Mouse (Mus musculus): Measurements from ENCODE around the gene Large1. TPM values are rescaled to one million over a fixed set of nuclear protein-coding genes. Genes with fewer than 3 reads are reported as not detected.
"Not testable (repeated sequence)": the region's sequence is repeated elsewhere in the genome, so short reads cannot be mapped to it uniquely, and the experiment has no call there.

Gene Large1
- polyA plus RNA-seq, 1 experiment from 2014 or later, result 10.9 TPM

- no peaks in the 10 kb centered on the region for H3K4me1 ChIP-seq (ENCODE audit: control insufficient read depth in 2 of 2, insufficient read depth in 2 of 2, low read length in 2 of 2)
- no peak overlapping the region for H3K4me3 ChIP-seq (ENCODE audit: control insufficient read depth in 1 of 2, insufficient read depth in 1 of 2, low read depth in 1 of 2, low read length in 2 of 2)
- H3K27ac ChIP-seq (replicated peaks in 1 of 2; ENCODE audit: control insufficient read depth in 1 of 2, insufficient read depth in 1 of 2, low read depth in 2 of 2, low read length in 2 of 2), result no peak overlapping the region
- no peak for ATAC-seq (ENCODE audit: insufficient number of reproducible peaks, insufficient read depth, low FRiP score, low read depth)
- H3K9ac ChIP-seq (ENCODE audit: low read length), result no peak overlapping the region
- no peaks in the 10 kb centered on the region for H3K9me3 ChIP-seq (ENCODE audit: control insufficient read depth, low read length)
- H3K27me3 ChIP-seq (ENCODE audit: control insufficient read depth, insufficient read depth, low read length), result no peaks in the 10 kb centered on the region
- H3K4me2 ChIP-seq (ENCODE audit: low read length), result no peak overlapping the region
- 87% methylated on average over 2 of the region's 2 CpGs for WGBS
- H3K36me3 ChIP-seq (ENCODE audit: control insufficient read depth, insufficient read depth, low read length), result no peaks in the 10 kb centered on the region
Measured at GRCm38 (mm10) chr8:73016303-73016702, 337.0 kb downstream of the Large1 start.

- no peaks in the 10 kb centered on the region for H3K27me3 ChIP-seq (ENCODE audit: control insufficient read depth, insufficient read depth, low read length)
- no peaks in the 10 kb centered on the region for H3K4me1 ChIP-seq (ENCODE audit: control insufficient read depth in 2 of 2, insufficient read depth in 2 of 2, low read length in 2 of 2)
- no peak for ATAC-seq (ENCODE audit: insufficient number of reproducible peaks, insufficient read depth, low FRiP score, low read depth)
- no peak overlapping the region for H3K9ac ChIP-seq (ENCODE audit: low read length)
- no peak overlapping the region for H3K4me3 ChIP-seq (ENCODE audit: control insufficient read depth in 1 of 2, insufficient read depth in 1 of 2, low read depth in 1 of 2, low read length in 2 of 2)
- no peak overlapping the region for H3K27ac ChIP-seq (replicated peaks in 1 of 2; ENCODE audit: control insufficient read depth in 1 of 2, insufficient read depth in 1 of 2, low read depth in 2 of 2, low read length in 2 of 2)
- H3K9me3 ChIP-seq (ENCODE audit: control insufficient read depth, low read length), result no peaks in the 10 kb centered on the region
- H3K4me2 ChIP-seq (ENCODE audit: low read length), result no peak overlapping the region
- 47% methylated on average over 2 of the region's 2 CpGs for WGBS
- H3K36me3 ChIP-seq (ENCODE audit: control insufficient read depth, insufficient read depth, low read length), result no peaks in the 10 kb centered on the region
Measured at GRCm38 (mm10) chr8:73007489-73007888, 345.9 kb downstream of the Large1 start.

GRCm38 (mm10) chr8:73003858-73004257 lies 349.5 kb downstream of the Large1 start:
- H3K9ac ChIP-seq (ENCODE audit: low read length), result no peak overlapping the region
- WGBS, result 39% methylated on average over 2 of the region's 2 CpGs
- no peak for ATAC-seq (ENCODE audit: insufficient number of reproducible peaks, insufficient read depth, low FRiP score, low read depth)

GRCm38 (mm10) chr8:72993831-72994230 lies 359.5 kb downstream of the Large1 start:
- Histone ChIP-seq H3K36me3 (ENCODE audit: control insufficient read depth, insufficient read depth, low read length) (no peaks in the 10 kb centered on the region), H3K9me3 (ENCODE audit: control insufficient read depth, low read length) (no peaks in the 10 kb centered on the region), H3K4me1 (ENCODE audit: control insufficient read depth in 2 of 2, insufficient read depth in 2 of 2, low read length in 2 of 2) (no peaks in the 10 kb centered on the region), H3K27me3 (ENCODE audit: control insufficient read depth, insufficient read depth, low read length) (no peaks in the 10 kb centered on the region), H3K9ac (ENCODE audit: low read length) (no peak overlapping the region), H3K27ac (replicated peaks in 1 of 2; ENCODE audit: control insufficient read depth in 1 of 2, insufficient read depth in 1 of 2, low read depth in 2 of 2, low read length in 2 of 2) (no peak overlapping the region), H3K4me2 (ENCODE audit: low read length) (no peak overlapping the region), H3K4me3 (ENCODE audit: control insufficient read depth in 1 of 2, insufficient read depth in 1 of 2, low read depth in 1 of 2, low read length in 2 of 2) (no peak overlapping the region)
- no peak for ATAC-seq (ENCODE audit: insufficient number of reproducible peaks, insufficient read depth, low FRiP score, low read depth)
- 83% methylated on average over 1 of the region's 1 CpGs for WGBS

More at GRCm38 (mm10) chr8:73003858-73004257, 349.5 kb downstream of the Large1 start:
- H3K27me3 ChIP-seq (ENCODE audit: control insufficient read depth, insufficient read depth, low read length), result no peaks in the 10 kb centered on the region
- no peaks in the 10 kb centered on the region for H3K4me1 ChIP-seq (ENCODE audit: control insufficient read depth in 2 of 2, insufficient read depth in 2 of 2, low read length in 2 of 2)
- no peaks in the 10 kb centered on the region for H3K36me3 ChIP-seq (ENCODE audit: control insufficient read depth, insufficient read depth, low read length)
- no peaks in the 10 kb centered on the region for H3K9me3 ChIP-seq (ENCODE audit: control insufficient read depth, low read length)
- H3K4me3 ChIP-seq (ENCODE audit: control insufficient read depth in 1 of 2, insufficient read depth in 1 of 2, low read depth in 1 of 2, low read length in 2 of 2), result no peak overlapping the region
- H3K4me2 ChIP-seq (ENCODE audit: low read length), result no peak overlapping the region
- no peak overlapping the region for H3K27ac ChIP-seq (replicated peaks in 1 of 2; ENCODE audit: control insufficient read depth in 1 of 2, insufficient read depth in 1 of 2, low read depth in 2 of 2, low read length in 2 of 2)

- Histone ChIP-seq H3K27me3 (ENCODE audit: control insufficient read depth, insufficient read depth, low read length) (no peaks in the 10 kb centered on the region), H3K4me2 (ENCODE audit: low read length) (no peak overlapping the region), H3K9ac (ENCODE audit: low read length) (no peak overlapping the region), H3K36me3 (ENCODE audit: control insufficient read depth, insufficient read depth, low read length) (no peaks in the 10 kb centered on the region), H3K4me3 (ENCODE audit: control insufficient read depth in 1 of 2, insufficient read depth in 1 of 2, low read depth in 1 of 2, low read length in 2 of 2) (no peak overlapping the region), H3K4me1 (ENCODE audit: control insufficient read depth in 2 of 2, insufficient read depth in 2 of 2, low read length in 2 of 2) (no peaks in the 10 kb centered on the region), H3K27ac (replicated peaks in 1 of 2; ENCODE audit: control insufficient read depth in 1 of 2, insufficient read depth in 1 of 2, low read depth in 2 of 2, low read length in 2 of 2) (no peak overlapping the region), H3K9me3 (ENCODE audit: control insufficient read depth, low read length) (no peaks in the 10 kb centered on the region)
- 84% methylated on average over 2 of the region's 2 CpGs for WGBS
- no peak for ATAC-seq (ENCODE audit: insufficient number of reproducible peaks, insufficient read depth, low FRiP score, low read depth)
Measured at GRCm38 (mm10) chr8:72990425-72990824, 362.9 kb downstream of the Large1 start.

- Histone ChIP-seq H3K36me3 (ENCODE audit: control insufficient read depth, insufficient read depth, low read length) (no peaks in the 10 kb centered on the region), H3K4me2 (ENCODE audit: low read length) (no peak overlapping the region), H3K4me1 (ENCODE audit: control insufficient read depth in 2 of 2, insufficient read depth in 2 of 2, low read length in 2 of 2) (no peaks in the 10 kb centered on the region), H3K4me3 (ENCODE audit: control insufficient read depth in 1 of 2, insufficient read depth in 1 of 2, low read depth in 1 of 2, low read length in 2 of 2) (no peak overlapping the region), H3K9ac (ENCODE audit: low read length) (no peak overlapping the region), H3K27me3 (ENCODE audit: control insufficient read depth, insufficient read depth, low read length) (no peaks in the 10 kb centered on the region), H3K27ac (replicated peaks in 1 of 2; ENCODE audit: control insufficient read depth in 1 of 2, insufficient read depth in 1 of 2, low read depth in 2 of 2, low read length in 2 of 2) (no peak overlapping the region), H3K9me3 (ENCODE audit: control insufficient read depth, low read length) (no peaks in the 10 kb centered on the region)
- no peak for ATAC-seq (ENCODE audit: insufficient number of reproducible peaks, insufficient read depth, low FRiP score, low read depth)
- 77% methylated on average over 1 of the region's 1 CpGs for WGBS
Measured at GRCm38 (mm10) chr8:72982832-72983231, 370.5 kb downstream of the Large1 start.

GRCm38 (mm10) chr8:72955074-72955473 lies 398.3 kb downstream of the Large1 start:
- 82% methylated on average over 3 of the region's 3 CpGs for WGBS
- no peaks in the 10 kb centered on the region for H3K9me3 ChIP-seq (ENCODE audit: control insufficient read depth, low read length)
- H3K9ac ChIP-seq (ENCODE audit: low read length), result no peak overlapping the region
- no peaks in the 10 kb centered on the region for H3K36me3 ChIP-seq (ENCODE audit: control insufficient read depth, insufficient read depth, low read length)
- no peak overlapping the region for H3K27ac ChIP-seq (replicated peaks in 1 of 2; ENCODE audit: control insufficient read depth in 1 of 2, insufficient read depth in 1 of 2, low read depth in 2 of 2, low read length in 2 of 2)
- no peak overlapping the region for H3K4me2 ChIP-seq (ENCODE audit: low read length)
- ATAC-seq (ENCODE audit: insufficient number of reproducible peaks, insufficient read depth, low FRiP score, low read depth), result no peak
- H3K27me3 ChIP-seq (ENCODE audit: control insufficient read depth, insufficient read depth, low read length), result no peaks in the 10 kb centered on the region
- no peak overlapping the region for H3K4me3 ChIP-seq (ENCODE audit: control insufficient read depth in 1 of 2, insufficient read depth in 1 of 2, low read depth in 1 of 2, low read length in 2 of 2)
- H3K4me1 ChIP-seq (ENCODE audit: control insufficient read depth in 2 of 2, insufficient read depth in 2 of 2, low read length in 2 of 2), result no peaks in the 10 kb centered on the region

- not testable (repeated sequence) for H3K9ac ChIP-seq (ENCODE audit: low read length); H3K27ac ChIP-seq (replicated peaks in 1 of 2; ENCODE audit: control insufficient read depth in 1 of 2, insufficient read depth in 1 of 2, low read depth in 2 of 2, low read length in 2 of 2); H3K9me3 ChIP-seq (ENCODE audit: control insufficient read depth, low read length); H3K4me2 ChIP-seq (ENCODE audit: low read length); H3K4me1 ChIP-seq (ENCODE audit: control insufficient read depth in 2 of 2, insufficient read depth in 2 of 2, low read length in 2 of 2); H3K4me3 ChIP-seq (ENCODE audit: control insufficient read depth in 1 of 2, insufficient read depth in 1 of 2, low read depth in 1 of 2, low read length in 2 of 2); H3K27me3 ChIP-seq (ENCODE audit: control insufficient read depth, insufficient read depth, low read length); ATAC-seq (ENCODE audit: insufficient number of reproducible peaks, insufficient read depth, low FRiP score, low read depth); H3K36me3 ChIP-seq (ENCODE audit: control insufficient read depth, insufficient read depth, low read length)
- 78% methylated on average over 8 of the region's 8 CpGs for WGBS
Measured at GRCm38 (mm10) chr8:72941393-72941792, 411.9 kb downstream of the Large1 start.
